Mouse (Mus musculus) erythroblast, embryonic 14.5 days (primary cell): ENCODE results near the gene Dnaaf2.

ENCODE experiments used
- GATA1 ChIP-seq: IDR thresholded peaks from 2 replicates; pipeline ENCODE4 v1.6.1; 2012; ENCODE audit warnings: low read length, inconsistent platforms, mixed read lengths
- TAL1 ChIP-seq: IDR thresholded peaks from 3 replicates; pipeline ENCODE4 v1.6.1; 2012; ENCODE audit warnings: low read length, inconsistent platforms, mixed read lengths

DNA sequence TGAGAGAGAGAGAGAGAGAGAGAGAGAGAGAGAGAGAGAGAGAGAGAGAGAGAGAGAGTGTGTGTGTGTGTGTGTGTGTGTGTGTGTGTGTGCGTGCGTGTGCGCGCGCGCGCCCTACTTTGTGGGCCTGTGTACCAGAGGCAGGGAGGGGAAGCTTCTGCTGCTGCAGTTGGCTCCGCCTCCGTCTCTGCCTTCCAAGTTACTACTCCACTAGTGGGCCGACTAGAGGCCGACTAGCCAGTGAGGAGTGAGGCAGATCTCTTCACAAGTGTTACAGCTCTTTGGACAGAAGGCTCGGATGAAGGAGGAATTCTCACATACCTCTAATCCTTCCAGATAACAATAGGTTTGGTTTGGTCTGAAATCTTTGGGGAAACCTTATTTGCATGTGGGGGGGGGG is 18.9 kb downstream of the Dnaaf2 start:
- TF ChIP-seq TAL1 = no peak
- TF ChIP-seq GATA1 = no peak
